Mouse (Mus musculus): ENCODE measurements around the gene Dmrt3. TPM values are rescaled to one million over a fixed set of nuclear protein-coding genes. Genes with fewer than 3 reads are reported as not detected.
A peak's percentile ranks its signal among the peaks of the same experiment; 100 is the strongest.

Gene Dmrt3
- polyA plus RNA-seq, 1 experiment from 2014 or later = 0.07 TPM

DNA sequence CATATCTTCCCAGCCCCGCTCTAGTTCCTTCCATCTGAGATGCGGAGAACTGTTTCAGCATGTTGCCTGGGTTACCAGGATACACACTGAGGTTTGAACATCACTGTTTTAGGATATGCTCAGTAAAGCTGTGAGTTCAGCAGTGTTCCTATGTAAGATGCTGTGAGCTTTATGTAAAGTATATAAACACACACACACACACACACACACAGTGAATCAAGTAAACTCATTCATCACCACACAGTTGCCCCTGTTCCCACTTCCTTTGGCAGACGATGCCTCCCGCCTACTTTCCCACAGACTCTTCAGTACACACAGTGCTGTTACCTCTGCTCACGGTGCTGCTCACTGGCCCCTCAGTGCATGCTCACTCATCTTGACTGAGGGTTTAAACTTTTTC is 42.5 kb downstream of the Dmrt3 start:
- Histone ChIP-seq H3K36me3 (ENCODE audit: control insufficient read depth, insufficient read depth, low read length) (no peaks in the 10 kb centered on the region), H3K27me3 (ENCODE audit: control insufficient read depth, insufficient read depth, low read length) (no peaks in the 10 kb centered on the region), H3K9ac (ENCODE audit: low read length) (no peak overlapping the region), H3K27ac (replicated peaks) (no peak overlapping the region), H3K4me3 (ENCODE audit: low read depth, low read length) (no peak overlapping the region), H3K4me1 (replicated peaks; ENCODE audit: control insufficient read depth, insufficient read depth) (no peaks in the 10 kb centered on the region), H3K4me2 (replicated peaks; ENCODE audit: low read depth) (no peak overlapping the region), H3K9me3 (ENCODE audit: control insufficient read depth, low read length) (no peaks in the 10 kb centered on the region)
- DNase-seq (ENCODE audit: low spot score) = no peak
- TF ChIP-seq EP300 (optimal IDR thresholded peaks at IDR 0.05) (no peak), CTCF (IDR thresholded peaks at IDR 0.05; ENCODE audit: low read depth) (no peak)
- 61% methylated on average over 5 of the region's 5 CpGs for WGBS
- ATAC-seq (ENCODE audit: low FRiP score, low TSS enrichment) = no peak

DNA sequence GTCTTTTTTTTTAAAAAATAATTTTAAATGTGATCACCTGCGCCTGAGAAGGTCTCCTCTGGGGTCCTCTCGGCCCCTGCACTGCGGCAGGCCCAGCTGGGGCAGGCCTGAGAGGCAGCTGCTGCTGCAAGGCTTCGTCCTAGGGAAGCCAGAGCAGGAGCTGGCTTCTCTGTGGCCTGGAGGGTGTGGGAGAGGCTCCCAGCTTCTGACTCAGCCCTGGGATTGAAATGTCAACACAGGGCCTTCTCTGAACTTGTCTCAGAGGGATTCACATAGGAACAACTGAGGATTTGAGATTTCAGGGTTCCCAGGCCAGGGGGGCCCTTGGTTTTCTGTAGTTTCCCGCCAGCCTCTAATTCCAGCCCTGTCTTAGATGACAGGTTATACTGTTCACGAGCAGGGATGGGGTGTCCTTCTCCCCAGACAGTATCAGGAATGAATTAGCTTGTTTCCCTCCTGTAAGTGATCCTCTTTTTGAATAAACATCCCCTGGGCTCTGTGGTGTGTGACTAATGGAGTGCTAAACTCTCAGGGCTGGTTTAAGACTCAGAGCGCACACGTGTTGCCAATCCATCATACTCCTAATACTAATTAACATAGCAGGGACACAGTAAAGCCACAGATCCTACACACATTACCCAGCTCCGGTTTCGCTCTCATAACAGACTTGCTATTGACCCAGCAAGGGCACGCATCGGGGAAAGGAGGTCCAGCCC is 44.1 kb downstream of the Dmrt3 start:
- Histone ChIP-seq H3K9me3 (ENCODE audit: control insufficient read depth, low read length) (no peaks in the 10 kb centered on the region), H3K4me3 (ENCODE audit: low read depth, low read length) (no peak overlapping the region), H3K9ac (ENCODE audit: low read length) (no peak overlapping the region), H3K27me3 (ENCODE audit: control insufficient read depth, insufficient read depth, low read length) (no peaks in the 10 kb centered on the region), H3K4me1 (replicated peaks; ENCODE audit: control insufficient read depth, insufficient read depth) (no peaks in the 10 kb centered on the region), H3K4me2 (replicated peaks; ENCODE audit: low read depth) (no peak overlapping the region), H3K27ac (replicated peaks) (no peak overlapping the region), H3K36me3 (ENCODE audit: control insufficient read depth, insufficient read depth, low read length) (no peaks in the 10 kb centered on the region)
- WGBS = 34% methylated on average over 12 of the region's 12 CpGs
- peak; percentile 65; the same call in 1 of the 2 replicates for ATAC-seq (ENCODE audit: low FRiP score, low TSS enrichment)
- DNase-seq (ENCODE audit: low spot score) = no peak
- TF ChIP-seq EP300 (optimal IDR thresholded peaks at IDR 0.05) (no peak), CTCF (IDR thresholded peaks at IDR 0.05; ENCODE audit: low read depth) (no peak)

DNA sequence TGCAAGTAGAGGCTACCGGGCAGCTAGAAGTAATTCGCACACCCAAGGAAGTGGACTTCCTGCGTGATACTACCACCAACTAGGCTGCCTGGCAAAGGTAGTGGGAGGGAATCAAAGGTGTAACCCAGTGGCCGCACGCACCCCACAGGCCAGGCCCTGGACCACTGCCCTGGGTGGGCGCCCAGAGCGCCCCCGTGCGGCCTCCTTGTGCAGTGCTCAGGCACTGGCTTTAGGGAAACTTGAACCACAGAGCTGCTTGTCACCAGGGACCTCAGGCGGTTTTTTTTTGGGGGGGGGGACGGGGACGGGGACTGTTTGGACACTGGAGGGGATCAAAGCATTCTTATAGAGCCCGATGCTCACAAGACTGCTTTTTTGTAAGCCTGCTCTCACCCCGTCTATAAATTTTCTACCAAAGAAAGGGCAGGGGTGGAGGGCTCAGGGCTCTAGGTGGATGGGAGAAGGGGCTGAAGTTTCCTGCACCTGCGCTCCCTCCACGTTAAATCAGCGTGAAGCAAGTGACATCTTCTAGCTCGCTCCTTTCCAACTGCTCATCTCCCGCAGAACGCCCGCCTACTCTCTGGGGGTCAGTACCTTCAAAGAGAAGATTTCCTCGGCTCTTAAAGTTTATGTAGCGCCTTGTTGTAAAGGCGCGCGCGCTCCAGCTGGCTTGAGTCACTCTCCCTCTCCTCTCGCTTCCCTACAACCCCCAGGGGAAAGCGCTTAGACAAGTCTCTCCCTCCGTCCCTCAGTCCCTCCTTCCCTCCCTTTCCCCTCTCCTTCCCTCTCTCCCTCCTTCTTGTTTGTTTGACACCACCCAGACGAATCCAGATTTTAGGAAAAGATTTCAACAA is 55.6 kb downstream of the Dmrt3 start:
- Histone ChIP-seq H3K4me1 (replicated peaks; ENCODE audit: control insufficient read depth, insufficient read depth) (no peaks in the 10 kb centered on the region), H3K27me3 (ENCODE audit: control insufficient read depth, insufficient read depth, low read length) (peaks cover 22% of the 10 kb centered on the region; the same call in 1 of the 2 replicates), H3K4me3 (ENCODE audit: low read depth, low read length) (no peak overlapping the region), H3K27ac (replicated peaks) (no peak overlapping the region), H3K9me3 (ENCODE audit: control insufficient read depth, low read length) (no peaks in the 10 kb centered on the region), H3K4me2 (replicated peaks; ENCODE audit: low read depth) (no peak overlapping the region), H3K36me3 (ENCODE audit: control insufficient read depth, insufficient read depth, low read length) (no peaks in the 10 kb centered on the region), H3K9ac (ENCODE audit: low read length) (no peak overlapping the region)
- no peak for DNase-seq (ENCODE audit: low spot score)
- no peak for ATAC-seq (ENCODE audit: low FRiP score, low TSS enrichment)
- peak; percentile 48 for TF ChIP-seq CTCF (IDR thresholded peaks at IDR 0.05; ENCODE audit: low read depth)
- no peak for TF ChIP-seq EP300 (optimal IDR thresholded peaks at IDR 0.05)
- 8% methylated on average over 31 of the region's 31 CpGs for WGBS

DNA sequence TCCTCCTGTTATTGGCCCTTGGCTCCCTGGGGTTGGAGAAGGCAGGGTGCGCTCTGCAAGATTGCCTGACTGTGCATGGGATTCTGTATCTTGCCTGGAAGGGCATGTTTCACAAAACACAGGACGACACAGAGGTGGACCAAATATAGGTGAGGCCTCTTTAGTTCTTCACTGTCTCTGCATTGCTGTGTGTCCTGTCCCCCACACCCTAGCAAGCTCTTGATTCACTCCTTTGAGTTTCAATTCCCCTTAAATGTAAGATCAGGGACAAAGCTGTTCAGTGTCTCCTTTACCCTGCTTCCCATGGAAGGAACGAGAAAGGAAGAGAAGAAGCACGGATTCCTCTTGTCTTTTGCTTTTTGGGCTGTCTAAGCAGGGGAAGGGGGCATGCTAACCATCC is 57.7 kb downstream of the Dmrt3 start:
- Histone ChIP-seq H3K4me3 (ENCODE audit: low read depth, low read length) (no peak overlapping the region), H3K9me3 (ENCODE audit: control insufficient read depth, low read length) (no peaks in the 10 kb centered on the region), H3K4me2 (replicated peaks; ENCODE audit: low read depth) (no peak overlapping the region), H3K9ac (ENCODE audit: low read length) (no peak overlapping the region), H3K4me1 (replicated peaks; ENCODE audit: control insufficient read depth, insufficient read depth) (no peaks in the 10 kb centered on the region), H3K36me3 (ENCODE audit: control insufficient read depth, insufficient read depth, low read length) (no peaks in the 10 kb centered on the region), H3K27me3 (ENCODE audit: control insufficient read depth, insufficient read depth, low read length) (peaks cover 30% of the 10 kb centered on the region; the same call in 1 of the 2 replicates), H3K27ac (replicated peaks) (no peak overlapping the region)
- no peak for TF ChIP-seq EP300 (optimal IDR thresholded peaks at IDR 0.05)
- no peak for TF ChIP-seq CTCF (IDR thresholded peaks at IDR 0.05; ENCODE audit: low read depth)
- DNase-seq (ENCODE audit: low spot score) = no peak
- WGBS = 47% methylated on average over 4 of the region's 4 CpGs
- ATAC-seq (ENCODE audit: low FRiP score, low TSS enrichment) = no peak

DNA sequence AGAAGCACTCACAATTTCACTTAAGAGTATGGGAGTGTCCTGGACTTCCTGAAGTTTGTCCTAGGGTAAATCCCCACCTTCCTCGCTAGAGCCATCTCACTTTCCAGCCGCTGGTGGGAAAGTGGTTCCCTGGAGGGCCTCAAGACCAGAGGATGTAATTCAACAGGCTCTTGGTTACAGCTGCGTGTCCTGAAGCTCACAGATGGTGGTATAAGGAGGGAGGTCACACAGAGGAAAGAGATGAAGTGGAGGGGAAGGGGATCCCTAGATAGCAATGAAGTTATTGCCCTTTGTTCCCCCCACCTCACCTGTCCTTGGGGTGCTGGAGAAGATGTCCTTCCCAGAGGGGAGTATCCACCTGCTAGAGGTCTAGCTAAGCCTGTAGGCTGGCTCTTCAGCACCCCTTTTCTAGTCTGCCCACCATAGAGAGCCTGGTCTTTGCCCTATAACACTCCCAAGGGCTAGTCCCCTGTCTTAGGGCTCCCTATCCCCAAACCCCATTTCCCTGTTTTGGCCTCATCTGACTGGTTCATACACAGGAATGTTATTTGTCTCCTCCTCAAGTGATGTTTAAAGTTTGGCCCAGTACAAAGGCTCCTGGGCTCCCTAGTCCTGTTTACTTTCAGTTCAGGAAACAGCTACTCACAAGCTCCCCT is 59.6 kb downstream of the Dmrt3 start:
- TF ChIP-seq CTCF (IDR thresholded peaks at IDR 0.05; ENCODE audit: low read depth) = no peak
- TF ChIP-seq EP300 (optimal IDR thresholded peaks at IDR 0.05) = no peak
- Histone ChIP-seq H3K4me2 (replicated peaks; ENCODE audit: low read depth) (no peak overlapping the region), H3K4me1 (replicated peaks; ENCODE audit: control insufficient read depth, insufficient read depth) (no peaks in the 10 kb centered on the region), H3K4me3 (ENCODE audit: low read depth, low read length) (no peak overlapping the region), H3K27ac (replicated peaks) (no peak overlapping the region), H3K9ac (ENCODE audit: low read length) (no peak overlapping the region), H3K36me3 (ENCODE audit: control insufficient read depth, insufficient read depth, low read length) (no peaks in the 10 kb centered on the region), H3K9me3 (ENCODE audit: control insufficient read depth, low read length) (no peaks in the 10 kb centered on the region), H3K27me3 (ENCODE audit: control insufficient read depth, insufficient read depth, low read length) (peaks cover 34% of the 10 kb centered on the region; the same call in 1 of the 2 replicates)
- no peak; the same call in 1 of the 2 replicates for ATAC-seq (ENCODE audit: low FRiP score, low TSS enrichment)
- no peak for DNase-seq (ENCODE audit: low spot score)
- 26% methylated on average over 3 of the region's 3 CpGs for WGBS

All from stomach, postnatal 0 days (tissue).